ENCODE assay signal across 8 mouse cellular contexts in the genomic region with DNA sequence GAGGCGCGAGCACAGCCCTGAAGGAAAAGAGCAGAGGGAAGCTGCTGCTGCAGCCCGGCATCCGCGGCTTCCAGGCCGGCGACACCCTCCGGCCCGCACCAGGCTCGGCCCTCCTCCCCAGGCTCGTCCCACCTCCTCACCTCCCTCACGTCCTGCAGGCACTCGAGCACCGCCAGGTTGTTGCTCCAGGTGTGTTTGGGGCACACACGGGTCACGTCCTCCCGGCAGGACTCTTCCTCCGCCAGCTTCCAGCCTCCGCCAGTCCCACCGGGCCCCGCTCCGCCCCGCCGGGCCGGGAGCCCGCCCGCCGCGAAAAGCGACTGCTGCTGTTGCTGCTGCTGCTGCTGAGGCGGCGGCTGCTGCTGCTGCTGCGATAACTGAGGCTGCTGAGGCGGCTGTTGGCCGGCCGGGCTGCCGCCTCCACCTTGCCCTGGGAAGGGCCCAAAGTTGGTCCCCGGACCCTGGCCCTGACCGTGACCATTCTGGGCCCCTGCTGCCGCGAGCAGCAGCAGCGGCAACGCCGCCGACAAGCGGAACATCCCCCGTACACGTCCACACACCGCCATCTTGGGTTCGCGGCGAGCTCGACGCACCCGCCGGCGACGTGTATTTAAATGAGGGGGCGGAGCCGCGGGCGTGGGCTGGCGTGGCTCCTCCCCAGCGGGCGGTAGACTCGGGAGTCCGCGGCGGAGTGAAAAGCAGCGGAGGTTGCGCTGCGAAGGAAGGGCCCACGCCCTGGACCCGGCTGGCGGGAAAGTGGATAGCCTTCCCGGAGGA. TPM values are rescaled to one million over a fixed set of nuclear protein-coding genes. Genes with fewer than 3 reads are reported as not detected.
A peak's percentile ranks its signal among the peaks of the same experiment; 100 is the strongest.
DNase-seq lines count a peak whose midpoint lies in the region; ATAC-seq and TF ChIP-seq lines count a peak whose summit lies in the region.

A gene (minus strand): TSS at position 586 of the 777 bp plus-strand sequence.

- H3K27ac ChIP-seq in embryonic facial prominence, embryonic 14.5 days (replicated peaks; ENCODE audit: low read depth, low read length) = peak within 1 kb of the TSS; percentile 99
- peak within 1 kb of the TSS; percentile 94 for H3K27ac ChIP-seq in heart, adult 2 months
- H3K27ac ChIP-seq in limb, embryonic 13.5 days = peak within 1 kb of the TSS; percentile 99
- H3K27ac ChIP-seq in midbrain, embryonic 16.5 days (ENCODE audit: low read length) = peak within 1 kb of the TSS; percentile 99

- TF ChIP-seq EP300 in heart, adult 2 months (IDR thresholded peaks at IDR 0.05; ENCODE audit: insufficient read depth, low read depth, low read length) = peak; percentile 13; the same call in 1 of the 2 replicates

- no peak for TF ChIP-seq CTCF in heart, adult 2 months (IDR thresholded peaks at IDR 0.05)

- H3K36me3 ChIP-seq in embryonic facial prominence, embryonic 14.5 days (ENCODE audit: control insufficient read depth, insufficient read depth, low read length) = no peaks in the 10 kb centered on the region
- H3K36me3 ChIP-seq in heart, adult 2 months (ENCODE audit: control insufficient read depth, insufficient read depth, low read length) = peaks cover 5% of the 10 kb centered on the region
- peaks cover 14% of the 10 kb centered on the region for H3K36me3 ChIP-seq in limb, embryonic 13.5 days
- H3K36me3 ChIP-seq in midbrain, embryonic 16.5 days (ENCODE audit: control insufficient read depth, insufficient read depth, low read length) = no peaks in the 10 kb centered on the region

- WGBS in embryonic facial prominence, embryonic 14.5 days = under 1% methylated on average over 43 of the region's 76 CpGs
- under 1% methylated on average over 72 of the region's 76 CpGs for whole genome bisulfite sequencing in heart, adult 2 months
- WGBS in limb, embryonic 13.5 days = under 1% methylated on average over 71 of the region's 76 CpGs
- under 1% methylated on average over 66 of the region's 76 CpGs for WGBS in midbrain, embryonic 16.5 days

- H3K79me2 ChIP-seq in heart, adult 2 months (replicated peaks; ENCODE audit: control insufficient read depth, insufficient read depth, low read length) = 0 out of 2 replicates have a peak, but pooled peaks cover under 1% of the 10 kb centered on the region

- H3K4me3 ChIP-seq in embryonic facial prominence, embryonic 14.5 days (ENCODE audit: low read depth, low read length) = peak within 1 kb of the TSS; percentile 89
- peak within 1 kb of the TSS; percentile 72 for H3K4me3 ChIP-seq in heart, adult 2 months
- H3K4me3 ChIP-seq in limb, embryonic 13.5 days = peak within 1 kb of the TSS; percentile 85
- H3K4me3 ChIP-seq in midbrain, embryonic 16.5 days (ENCODE audit: low read depth, low read length) = peak within 1 kb of the TSS; percentile 95

- peaks cover 8% of the 10 kb centered on the region for H3K4me1 ChIP-seq in embryonic facial prominence, embryonic 14.5 days (ENCODE audit: control insufficient read depth, insufficient read depth, low read length)
- no peaks in the 10 kb centered on the region; the same call in 1 of the 2 replicates for H3K4me1 ChIP-seq in heart, adult 2 months (ENCODE audit: control insufficient read depth, insufficient read depth, low read length)
- H3K4me1 ChIP-seq in limb, embryonic 13.5 days = peaks cover 15% of the 10 kb centered on the region
- H3K4me1 ChIP-seq in midbrain, embryonic 16.5 days (ENCODE audit: control insufficient read depth, insufficient read depth, low read length) = peaks cover 20% of the 10 kb centered on the region

- H3K9me3 ChIP-seq in embryonic facial prominence, embryonic 14.5 days (ENCODE audit: control insufficient read depth, low read length) = no peaks in the 10 kb centered on the region
- no peaks in the 10 kb centered on the region for H3K9me3 ChIP-seq in limb, embryonic 13.5 days
- no peaks in the 10 kb centered on the region for H3K9me3 ChIP-seq in midbrain, embryonic 16.5 days (replicated peaks; ENCODE audit: control insufficient read depth, low read length, poor library complexity, severe bottlenecking)

- no peaks in the 10 kb centered on the region for H3K27me3 ChIP-seq in embryonic facial prominence, embryonic 14.5 days (replicated peaks; ENCODE audit: control insufficient read depth, insufficient read depth, low read length)
- no peaks in the 10 kb centered on the region for H3K27me3 ChIP-seq in heart, adult 2 months (ENCODE audit: control insufficient read depth, insufficient read depth, low read length)
- no peaks in the 10 kb centered on the region for H3K27me3 ChIP-seq in limb, embryonic 13.5 days
- H3K27me3 ChIP-seq in midbrain, embryonic 16.5 days (ENCODE audit: control insufficient read depth, insufficient read depth, low read depth, low read length) = no peaks in the 10 kb centered on the region

- peak within 1 kb of the TSS; percentile 97 for H3K9ac ChIP-seq in embryonic facial prominence, embryonic 14.5 days (ENCODE audit: low read depth, low read length)
- peak within 1 kb of the TSS; percentile 98 for H3K9ac ChIP-seq in heart, adult 2 months (ENCODE audit: low read depth, low read length)
- H3K9ac ChIP-seq in limb, embryonic 13.5 days = peak within 1 kb of the TSS; percentile 96
- H3K9ac ChIP-seq in midbrain, embryonic 16.5 days (ENCODE audit: low read depth, low read length) = peak within 1 kb of the TSS; percentile 98

- TF ChIP-seq POLR2A in heart, adult 2 months (IDR thresholded peaks at IDR 0.05; ENCODE audit: insufficient read depth, low read depth, low read length) = peak; percentile 95

- peak; percentile 92 for DNase-seq in 3T3-L1 (ENCODE audit: low read depth, low spot score)
- DNase-seq in adrenal gland, postnatal 4 days (ENCODE audit: low spot score in 2 of 2) = peak; percentile 88 to 93
- peak; percentile 96 for DNase-seq in embryonic facial prominence, embryonic 14.5 days (ENCODE audit: low spot score)
- peak; percentile 96 to 98 for DNase-seq in heart, adult 2 months
- DNase-seq in kidney, adult 8-10 months = peak; percentile 90 to 94
- peak; percentile 96 to 97 for DNase-seq in spleen, postnatal 10 days (ENCODE audit: low spot score in 2 of 2)

- H3K4me2 ChIP-seq in embryonic facial prominence, embryonic 14.5 days (ENCODE audit: low read depth, low read length) = peak within 1 kb of the TSS; percentile 65
- peak within 1 kb of the TSS; percentile 68 for H3K4me2 ChIP-seq in limb, embryonic 13.5 days (replicated peaks)
- H3K4me2 ChIP-seq in midbrain, embryonic 16.5 days (ENCODE audit: low read length) = peak within 1 kb of the TSS; percentile 81

- ATAC-seq in embryonic facial prominence, embryonic 14.5 days (ENCODE audit: low read depth) = peak; percentile 94
- peak; percentile 96 for ATAC-seq in limb, embryonic 13.5 days (ENCODE audit: low FRiP score, low read depth)
- ATAC-seq in midbrain, embryonic 16.5 days = peak; percentile 95

- intact Hi-C loops in heart, adult 2 months (cut with DNase I) = loop anchor here (2.0 to 5.0 kb wide), 3 partner anchors 40 to 112 kb away; no protein-coding TSS in a partner anchor

RNA-seq across cellular contexts. Expression of the gene that starts here (rescaled TPM):
- total RNA-seq in adrenal gland, postnatal 4 days (2021) = 100 to 1,000 TPM; 127 to 138 TPM
- polyA plus RNA-seq in embryonic facial prominence, embryonic 14.5 days (2014; fragmentation: Nextera tagmentation; extraction: Ambion mirVana) = 103 and 104 TPM in 2 replicates
- 10 to 100 TPM; 85.0 to 98.0 TPM for total RNA-seq in heart, adult 2 months (2021)
- polyA plus RNA-seq in heart, adult 2 months (2012; rRNA removed) = 40.1 and 69.1 TPM in 2 replicates
- 81.7 and 83.1 TPM in 2 replicates for polyA plus RNA-seq in limb, embryonic 13.5 days (2015; fragmentation: Nextera tagmentation; extraction: Ambion mirVana)
- 59.7 and 63.3 TPM in 2 replicates for polyA plus RNA-seq in midbrain, embryonic 16.5 days (2015; fragmentation: Nextera tagmentation; extraction: Ambion mirVana)

Comparison
In these comparisons a context has a peak if more than half of its experiments do, and no peak if none do; other contexts are left out.
1. Peak in every context shown above with its lines: DNase-seq, ATAC-seq, H3K4me3 ChIP-seq and H3K27ac ChIP-seq.